Mouse (Mus musculus): Measurements from ENCODE around the gene Tcf25. TPM values are rescaled to one million over a fixed set of nuclear protein-coding genes. Genes with fewer than 3 reads are reported as not detected.
A peak's percentile ranks its signal among the peaks of the same experiment; 100 is the strongest.

Tcf25 gene
- polyA plus RNA-seq, 1 experiment from 2014 or later: 137 TPM

- ATAC-seq (replicated peaks; ENCODE audit: insufficient number of reproducible peaks, insufficient read depth, low FRiP score, low read depth): no peak
- 51% methylated on average over 13 of the region's 13 CpGs for WGBS
Observed at GRCm38 (mm10) chr8:123352786-123353185, 20.8 kb upstream of the Tcf25 start.

GRCm38 (mm10) chr8:123353216-123353615 lies 20.3 kb upstream of the Tcf25 start:
- Histone ChIP-seq H3K27ac (no peak overlapping the region), H3K9me3 (replicated peaks) (no peaks in the 10 kb centered on the region), H3K4me2 (no peak overlapping the region), H3K36me3 (no peaks in the 10 kb centered on the region), H3K27me3 (peaks cover 30% of the 10 kb centered on the region), H3K4me1 (replicated peaks) (peaks cover 9% of the 10 kb centered on the region), H3K4me3 (no peak overlapping the region), H3K9ac (no peak overlapping the region)
- no peak for ATAC-seq (replicated peaks; ENCODE audit: insufficient number of reproducible peaks, insufficient read depth, low FRiP score, low read depth)
- WGBS: 45% methylated on average over 11 of the region's 11 CpGs

More at GRCm38 (mm10) chr8:123352786-123353185, 20.8 kb upstream of the Tcf25 start:
- Histone ChIP-seq H3K9ac (no peak overlapping the region), H3K27me3 (peaks cover 30% of the 10 kb centered on the region), H3K9me3 (replicated peaks) (no peaks in the 10 kb centered on the region), H3K36me3 (no peaks in the 10 kb centered on the region), H3K4me3 (no peak overlapping the region), H3K27ac (no peak overlapping the region), H3K4me2 (no peak overlapping the region), H3K4me1 (replicated peaks) (peaks cover 13% of the 10 kb centered on the region)

DNA sequence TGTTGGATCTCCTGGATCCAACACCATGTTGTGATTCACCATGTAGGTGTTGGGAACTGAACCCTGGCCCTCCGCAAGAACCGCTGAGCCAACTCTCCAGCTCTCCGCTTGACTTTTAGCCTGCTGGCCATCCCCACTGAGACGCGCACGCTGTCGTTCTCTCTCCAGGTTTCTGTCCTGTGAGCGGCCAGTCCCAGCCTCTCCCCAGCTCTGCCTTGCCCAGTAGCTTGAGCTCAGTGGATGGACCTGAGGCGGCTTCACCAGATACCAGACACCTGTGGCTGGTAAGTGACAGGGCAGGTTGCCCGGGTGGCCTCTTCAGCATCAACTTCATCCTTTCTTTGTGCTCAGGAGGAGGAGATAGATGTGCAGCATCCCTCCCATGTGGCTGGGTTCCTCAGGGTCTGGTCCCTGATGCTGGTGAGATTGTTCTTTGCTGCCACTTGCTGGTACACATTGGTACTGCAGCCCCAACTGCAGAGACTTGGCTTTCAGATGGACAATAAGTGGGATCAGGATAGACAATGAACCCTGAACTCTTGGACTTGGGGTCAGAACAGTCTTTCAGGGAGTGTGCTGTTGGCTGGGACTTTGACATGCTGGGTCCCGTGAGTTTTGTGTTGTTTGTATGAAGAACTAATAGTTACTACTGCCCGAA lies 12.3 kb upstream of the Tcf25 start:
- H3K4me2 ChIP-seq: no peak overlapping the region
- ATAC-seq (replicated peaks; ENCODE audit: insufficient number of reproducible peaks, insufficient read depth, low FRiP score, low read depth): no peak
- H3K9me3 ChIP-seq (replicated peaks): no peaks in the 10 kb centered on the region
- 44% methylated on average over 12 of the region's 12 CpGs for WGBS
- H3K27me3 ChIP-seq: peaks cover 12% of the 10 kb centered on the region; the same call in 1 of the 2 replicates
- H3K27ac ChIP-seq: no peak overlapping the region
- H3K4me3 ChIP-seq: no peak overlapping the region
- no peaks in the 10 kb centered on the region for H3K36me3 ChIP-seq
- no peak overlapping the region for H3K9ac ChIP-seq
- H3K4me1 ChIP-seq (replicated peaks): no peaks in the 10 kb centered on the region

DNA sequence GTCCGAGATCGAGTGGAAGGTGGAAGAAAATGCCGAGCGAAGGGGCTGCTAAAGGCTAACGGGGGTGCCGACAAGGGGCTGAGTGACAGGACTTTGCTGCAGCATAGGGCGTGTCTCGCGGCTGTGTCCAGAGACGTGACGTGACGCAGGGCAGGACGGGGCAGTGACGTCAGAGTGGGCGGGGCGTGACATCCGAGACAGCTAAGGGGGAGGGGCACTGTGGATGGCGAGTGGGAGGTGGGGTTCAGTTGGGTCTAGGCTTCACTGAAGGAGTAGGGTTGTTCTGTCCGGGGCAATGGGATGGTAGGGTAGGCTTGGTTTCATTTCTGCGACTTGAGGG lies 656 bp downstream of the Tcf25 start:
- peak overlapping the region; percentile 95 for H3K27ac ChIP-seq
- under 1% methylated on average over 20 of the region's 20 CpGs for WGBS
- H3K9me3 ChIP-seq (replicated peaks): no peaks in the 10 kb centered on the region
- H3K4me2 ChIP-seq: peak overlapping the region; percentile 88
- H3K4me3 ChIP-seq: peak overlapping the region; percentile 80
- peak overlapping the region; percentile 73 for H3K9ac ChIP-seq
- H3K27me3 ChIP-seq: no peaks in the 10 kb centered on the region
- peak; percentile 81 for ATAC-seq (replicated peaks; ENCODE audit: insufficient number of reproducible peaks, insufficient read depth, low FRiP score, low read depth)
- peaks cover 21% of the 10 kb centered on the region for H3K4me1 ChIP-seq (replicated peaks)
- H3K36me3 ChIP-seq: peaks cover 6% of the 10 kb centered on the region; the same call in 1 of the 2 replicates

DNA sequence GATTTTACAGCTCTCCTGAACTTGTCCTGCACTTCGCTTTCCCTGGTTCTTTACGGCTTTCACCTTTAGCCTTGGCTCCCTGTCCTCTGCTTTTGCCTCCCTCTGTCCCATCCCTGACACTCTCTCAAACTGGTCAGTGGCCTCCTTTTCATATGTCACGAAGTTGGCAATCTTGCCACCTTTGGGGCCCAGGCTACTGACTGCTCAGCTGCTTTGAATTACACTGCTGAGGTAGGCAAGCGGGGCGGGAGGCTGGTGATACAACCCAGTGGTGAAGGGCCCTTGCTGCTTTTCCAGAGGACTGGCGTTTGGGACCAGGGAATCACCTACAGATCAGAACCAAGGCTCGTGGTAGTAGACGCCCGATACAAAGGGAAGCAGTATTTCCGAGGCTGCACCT lies 2.1 kb downstream of the Tcf25 start:
- WGBS: 86% methylated on average over 10 of the region's 10 CpGs

DNA sequence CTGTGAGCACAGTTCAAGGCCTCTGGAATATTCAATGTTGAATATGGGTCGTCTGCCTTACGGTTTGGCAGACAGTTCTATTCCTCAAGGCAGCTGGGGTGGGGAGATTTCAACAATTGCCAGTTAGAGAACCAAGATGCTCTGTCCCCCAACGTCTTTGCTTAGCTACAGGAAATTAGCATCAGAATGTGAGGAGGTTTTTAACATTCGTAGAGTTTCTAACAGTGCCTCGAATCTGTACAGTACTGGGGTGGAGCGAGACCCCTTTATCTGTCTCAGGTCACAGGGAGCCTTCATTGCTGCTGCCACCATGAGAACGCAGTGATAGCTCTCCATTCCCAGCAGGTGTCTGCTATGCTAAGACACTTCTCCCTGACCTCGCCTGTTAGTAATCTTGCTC lies 2.6 kb downstream of the Tcf25 start:
- no peak overlapping the region for H3K27ac ChIP-seq
- WGBS: 71% methylated on average over 8 of the region's 8 CpGs
- peaks cover 6% of the 10 kb centered on the region; the same call in 1 of the 2 replicates for H3K36me3 ChIP-seq
- no peaks in the 10 kb centered on the region for H3K27me3 ChIP-seq
- peaks cover 21% of the 10 kb centered on the region for H3K4me1 ChIP-seq (replicated peaks)
- H3K4me2 ChIP-seq: no peak overlapping the region
- H3K4me3 ChIP-seq: no peak overlapping the region
- H3K9ac ChIP-seq: no peak overlapping the region
- no peak for ATAC-seq (replicated peaks; ENCODE audit: insufficient number of reproducible peaks, insufficient read depth, low FRiP score, low read depth)
- no peaks in the 10 kb centered on the region for H3K9me3 ChIP-seq (replicated peaks)

More for the DNA sequence above, 2.1 kb downstream of the Tcf25 start:
- Histone ChIP-seq H3K27me3 (no peaks in the 10 kb centered on the region), H3K4me2 (no peak overlapping the region), H3K36me3 (peaks cover 6% of the 10 kb centered on the region; the same call in 1 of the 2 replicates), H3K4me3 (no peak overlapping the region), H3K9me3 (replicated peaks) (no peaks in the 10 kb centered on the region), H3K4me1 (replicated peaks) (peaks cover 21% of the 10 kb centered on the region), H3K27ac (no peak overlapping the region), H3K9ac (no peak overlapping the region)
- ATAC-seq (replicated peaks; ENCODE audit: insufficient number of reproducible peaks, insufficient read depth, low FRiP score, low read depth): no peak

DNA sequence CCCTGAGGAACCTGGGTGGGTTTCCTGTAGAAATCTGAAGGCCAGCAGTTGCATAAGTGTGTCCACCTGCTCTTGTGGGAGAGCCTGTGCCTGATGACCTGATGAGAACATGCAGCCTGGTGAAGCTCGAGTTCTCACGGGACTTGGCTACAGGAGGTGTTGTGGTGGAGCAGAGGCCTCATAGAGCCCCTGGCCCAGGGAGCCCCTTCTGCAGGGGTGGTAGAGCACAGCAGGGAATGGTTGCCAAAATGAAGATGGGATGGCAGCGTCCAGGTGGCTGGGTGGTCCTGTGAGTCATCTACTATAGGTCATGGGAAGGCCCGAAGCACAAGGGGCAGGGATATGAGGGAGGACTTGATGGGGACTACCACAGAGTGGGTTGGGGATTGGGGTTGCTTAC lies 8.2 kb downstream of the Tcf25 start:
- Histone ChIP-seq H3K36me3 (peaks cover 55% of the 10 kb centered on the region), H3K27me3 (no peaks in the 10 kb centered on the region), H3K4me1 (replicated peaks) (0 out of 2 replicates have a peak, but pooled peaks cover 3% of the 10 kb centered on the region), H3K27ac (no peak overlapping the region), H3K9me3 (replicated peaks) (no peaks in the 10 kb centered on the region), H3K4me2 (no peak overlapping the region), H3K9ac (no peak overlapping the region), H3K4me3 (no peak overlapping the region)
- no peak for ATAC-seq (replicated peaks; ENCODE audit: insufficient number of reproducible peaks, insufficient read depth, low FRiP score, low read depth)
- WGBS: 95% methylated on average over 4 of the region's 4 CpGs

DNA sequence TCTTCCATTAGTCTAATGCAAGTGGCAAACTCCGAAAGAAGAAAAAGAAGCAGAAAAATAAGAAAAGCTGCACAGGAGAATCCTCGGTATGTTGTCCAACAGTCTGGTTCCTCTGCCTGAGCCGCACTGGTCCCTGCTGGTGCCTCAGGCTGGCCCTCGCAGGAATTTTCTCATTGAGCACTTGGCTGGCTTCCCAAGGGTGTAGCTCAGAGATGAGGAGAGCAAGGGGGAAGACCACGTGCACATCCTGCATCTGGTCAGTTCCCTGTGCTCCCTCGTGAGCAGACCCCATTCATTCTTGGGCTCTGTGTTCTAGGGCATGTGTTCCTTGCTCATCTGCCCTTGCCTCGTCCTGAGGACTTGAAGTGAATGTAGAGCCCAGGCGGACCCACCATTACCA lies 9.0 kb downstream of the Tcf25 start:
- 0 out of 2 replicates have a peak, but pooled peaks cover 3% of the 10 kb centered on the region for H3K4me1 ChIP-seq (replicated peaks)
- no peaks in the 10 kb centered on the region for H3K27me3 ChIP-seq
- no peak overlapping the region for H3K27ac ChIP-seq
- WGBS: 63% methylated on average over 8 of the region's 8 CpGs
- no peak overlapping the region for H3K4me2 ChIP-seq
- no peaks in the 10 kb centered on the region for H3K9me3 ChIP-seq (replicated peaks)
- no peak overlapping the region for H3K9ac ChIP-seq
- peaks cover 63% of the 10 kb centered on the region for H3K36me3 ChIP-seq
- no peak overlapping the region for H3K4me3 ChIP-seq
- ATAC-seq (replicated peaks; ENCODE audit: insufficient number of reproducible peaks, insufficient read depth, low FRiP score, low read depth): no peak

DNA sequence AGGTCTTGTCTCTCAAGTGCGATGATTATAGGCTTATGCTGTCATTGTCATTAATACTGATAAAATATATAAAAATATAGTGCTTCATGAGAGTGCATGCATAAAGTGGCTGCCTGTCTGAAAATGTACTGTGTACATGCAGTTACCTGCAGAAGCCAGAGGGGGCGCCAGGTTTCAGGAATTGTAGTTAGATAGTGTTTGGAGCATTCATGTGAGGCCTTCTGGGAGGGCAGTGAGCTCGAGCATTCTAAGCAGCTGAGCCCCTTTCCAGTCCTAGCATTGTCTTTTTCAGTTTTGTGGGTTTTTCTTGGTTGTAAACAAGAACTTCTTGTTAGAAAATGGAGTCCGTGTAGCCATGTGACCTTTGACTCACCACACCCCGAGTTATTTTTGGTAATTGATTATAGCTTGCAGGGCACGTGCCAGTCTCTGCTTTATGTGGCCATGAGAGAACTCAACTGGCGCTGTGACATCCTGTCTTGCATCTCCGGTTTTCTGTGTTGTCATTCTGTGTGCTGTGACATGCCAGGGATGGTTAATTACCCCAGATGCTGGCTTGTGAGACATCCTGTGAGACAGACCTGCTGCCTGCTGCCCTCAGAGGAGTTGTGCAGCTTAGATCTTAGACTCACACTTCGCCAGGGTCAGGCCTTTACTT lies 11.5 kb downstream of the Tcf25 start:
- no peak overlapping the region for H3K4me3 ChIP-seq
- H3K9ac ChIP-seq: no peak overlapping the region
- no peaks in the 10 kb centered on the region for H3K27me3 ChIP-seq
- ATAC-seq (replicated peaks; ENCODE audit: insufficient number of reproducible peaks, insufficient read depth, low FRiP score, low read depth): no peak
- H3K4me2 ChIP-seq: no peak overlapping the region
- peaks cover 79% of the 10 kb centered on the region for H3K36me3 ChIP-seq
- H3K27ac ChIP-seq: no peak overlapping the region
- 64% methylated on average over 9 of the region's 9 CpGs for WGBS
- H3K9me3 ChIP-seq (replicated peaks): no peaks in the 10 kb centered on the region
- H3K4me1 ChIP-seq (replicated peaks): 0 out of 2 replicates have a peak, but pooled peaks cover 3% of the 10 kb centered on the region

DNA sequence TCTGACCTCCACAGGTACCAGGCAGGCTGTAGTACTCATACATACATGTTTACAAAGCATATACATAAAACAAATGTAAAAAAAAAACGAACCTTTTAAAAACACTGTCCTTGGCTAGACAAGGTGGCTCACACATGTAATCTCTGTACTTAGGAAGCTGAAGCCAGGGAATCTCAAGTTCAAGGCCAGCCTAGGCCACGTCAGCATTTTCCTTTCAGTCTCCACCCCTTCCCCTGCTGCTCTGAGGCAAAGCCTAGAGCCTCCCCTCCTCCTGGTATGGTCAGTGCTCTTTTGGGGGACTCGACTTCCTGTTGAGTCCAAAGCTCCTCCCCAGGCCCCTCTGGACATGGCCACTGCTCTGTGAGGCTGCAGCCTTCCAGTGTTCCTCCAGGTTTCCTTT lies 13.5 kb downstream of the Tcf25 start:
- Histone ChIP-seq H3K27me3 (no peaks in the 10 kb centered on the region), H3K9ac (no peak overlapping the region), H3K4me3 (no peak overlapping the region), H3K4me1 (replicated peaks) (0 out of 2 replicates have a peak, but pooled peaks cover 3% of the 10 kb centered on the region), H3K4me2 (no peak overlapping the region), H3K27ac (no peak overlapping the region), H3K36me3 (peaks cover 92% of the 10 kb centered on the region), H3K9me3 (replicated peaks) (no peaks in the 10 kb centered on the region)
- WGBS: 79% methylated on average over 3 of the region's 3 CpGs
- ATAC-seq (replicated peaks; ENCODE audit: insufficient number of reproducible peaks, insufficient read depth, low FRiP score, low read depth): no peak

- Histone ChIP-seq H3K4me3 (no peak overlapping the region), H3K4me1 (replicated peaks) (0 out of 2 replicates have a peak, but pooled peaks cover 3% of the 10 kb centered on the region), H3K36me3 (peaks cover 92% of the 10 kb centered on the region), H3K9me3 (replicated peaks) (no peaks in the 10 kb centered on the region), H3K4me2 (no peak overlapping the region), H3K27ac (no peak overlapping the region), H3K27me3 (no peaks in the 10 kb centered on the region), H3K9ac (no peak overlapping the region)
- 71% methylated on average over 8 of the region's 8 CpGs for WGBS
- ATAC-seq (replicated peaks; ENCODE audit: insufficient number of reproducible peaks, insufficient read depth, low FRiP score, low read depth): no peak
Observed at GRCm38 (mm10) chr8:123387801-123388200, 14.2 kb downstream of the Tcf25 start.

- no peaks in the 10 kb centered on the region for H3K27me3 ChIP-seq
- no peak overlapping the region for H3K4me3 ChIP-seq
- H3K27ac ChIP-seq: no peak overlapping the region
- peaks cover 92% of the 10 kb centered on the region for H3K36me3 ChIP-seq
- H3K9ac ChIP-seq: no peak overlapping the region
- H3K4me1 ChIP-seq (replicated peaks): 0 out of 2 replicates have a peak, but pooled peaks cover 3% of the 10 kb centered on the region
- H3K9me3 ChIP-seq (replicated peaks): no peaks in the 10 kb centered on the region
- H3K4me2 ChIP-seq: no peak overlapping the region
- 94% methylated on average over 7 of the region's 7 CpGs for WGBS
- no peak for ATAC-seq (replicated peaks; ENCODE audit: insufficient number of reproducible peaks, insufficient read depth, low FRiP score, low read depth)
Observed at GRCm38 (mm10) chr8:123389026-123389425, 15.5 kb downstream of the Tcf25 start.

Data from heart, embryonic 15.5 days (tissue).